Mouse (Mus musculus) forebrain, embryonic 11.5 days (tissue): ENCODE data around the gene Arl5c. TPM values are rescaled to one million over a fixed set of nuclear protein-coding genes. Genes with fewer than 3 reads are reported as not detected.

Source experiments
- ATAC-seq: fragments of 200-750 bp; cut with Nextera tagmentation; replicated peaks from 2 replicates; pipeline ENCODE4 v1.8.0; 2017; ENCODE audit warnings: moderate TSS enrichment; ENCODE audit not compliant: low FRiP score
- DNase-seq: peaks from one replicate; pipeline ENCODE4 v3.0.0-alpha.2; 2017; ENCODE audit warnings: low spot score
- H3K27ac ChIP-seq: fragments of 300-500 bp; sonication (generic); 2 replicates; pipeline ENCODE4 v1.5.1; 2014; ENCODE audit warnings: low read depth, low read length
- H3K27me3 ChIP-seq: fragments of 300-500 bp; sonication (generic); 2 replicates; pipeline ENCODE4 v1.6.1; 2014; ENCODE audit warnings: mild to moderate bottlenecking, low read length, mixed read lengths; ENCODE audit not compliant: control insufficient read depth, insufficient read depth
- H3K36me3 ChIP-seq: fragments of 300-500 bp; sonication (generic); 2 replicates; pipeline ENCODE4 v1.6.1; 2014; ENCODE audit warnings: mild to moderate bottlenecking, low read length, moderate library complexity, mixed read lengths; ENCODE audit not compliant: control insufficient read depth, insufficient read depth
- H3K4me1 ChIP-seq: fragments of 300-500 bp; sonication (generic); replicated peaks from 2 replicates; pipeline ENCODE4 v1.6.1; 2014; ENCODE audit warnings: low read length, mixed read lengths; ENCODE audit not compliant: control insufficient read depth, insufficient read depth
- H3K4me2 ChIP-seq: fragments of 300-500 bp; sonication (generic); 2 replicates; pipeline ENCODE4 v1.6.1; 2014; ENCODE audit warnings: low read depth, mild to moderate bottlenecking, low read length, moderate library complexity, mixed read lengths; ENCODE audit not compliant: severe bottlenecking
- H3K4me3 ChIP-seq: fragments of 300-500 bp; sonication (generic); 2 replicates; pipeline ENCODE4 v1.5.1; 2014; ENCODE audit warnings: low read depth, low read length
- H3K9ac ChIP-seq: fragments of 300-500 bp; sonication (generic); 2 replicates; pipeline ENCODE4 v1.6.1; 2014; ENCODE audit warnings: low read length
- H3K9me3 ChIP-seq: fragments of 300-500 bp; sonication (generic); 2 replicates; pipeline ENCODE4 v1.6.1; 2016; ENCODE audit warnings: low read length, mixed read lengths; ENCODE audit not compliant: control insufficient read depth
- WGBS: fragments of 180-500 bp; shearing (Covaris S2); extraction: QIAGEN DNeasy Blood & Tissue Kit; methylation state at CpG from one replicate; pipeline ENCODE4 v1.1.7; 2014; 5-methylcytosine and 5-hydroxymethylcytosine counted together
- polyA plus RNA-seq: library from polyadenylated mRNA; unstranded; fragments of >200 nt; fragmentation: Nextera tagmentation; extraction: Ambion mirVana; gene quantifications from 2 replicates; pipeline ENCODE4 v1.2.1, GENCODE M21; 2014

Gene Arl5c
- 10.4 and 12.3 TPM in 2 replicates for polyA plus RNA-seq

GRCm38 (mm10) chr11:97995564-97996288, at the start of gene Arl5c:
Gene Arl5c (minus strand): TSS chr11:97996181.
- Histone ChIP-seq H3K36me3 (no peaks in the 10 kb centered on the region), H3K9me3 (no peaks in the 10 kb centered on the region), H3K27me3 (no peaks in the 10 kb centered on the region; the same call in 1 of the 2 replicates), H3K4me1 (0 out of 2 replicates have a peak, but pooled peaks cover 2% of the 10 kb centered on the region), H3K27ac (no peak within 1 kb of the TSS), H3K9ac (peak within 1 kb of the TSS; percentile 55), H3K4me2 (peak within 1 kb of the TSS; percentile 81), H3K4me3 (peak within 1 kb of the TSS; percentile 42)
- WGBS: 1% methylated on average over 26 of the region's 26 CpGs
- peak; percentile 55; the same call in 1 of the 2 replicates for ATAC-seq
- peak; percentile 71 for DNase-seq

GRCm38 (mm10) chr11:98045596-98045995, 49.6 kb upstream of the Arl5c start:
- no peaks in the 10 kb centered on the region for H3K4me1 ChIP-seq
- 69% methylated on average over 4 of the region's 4 CpGs for WGBS
- DNase-seq (no peak), ATAC-seq (no peak)
- no peak overlapping the region for H3K27ac ChIP-seq
- H3K4me3 ChIP-seq: no peak overlapping the region
- H3K27me3 ChIP-seq: peaks cover 8% of the 10 kb centered on the region
- no peak overlapping the region for H3K4me2 ChIP-seq
- H3K36me3 ChIP-seq: no peaks in the 10 kb centered on the region
- H3K9me3 ChIP-seq: no peaks in the 10 kb centered on the region
- H3K9ac ChIP-seq: no peak overlapping the region

GRCm38 (mm10) chr11:98044074-98044473, 48.1 kb upstream of the Arl5c start:
- H3K9me3 ChIP-seq: no peaks in the 10 kb centered on the region
- no peaks in the 10 kb centered on the region for H3K4me1 ChIP-seq
- DNase-seq (no peak), ATAC-seq (no peak)
- no peak overlapping the region for H3K4me2 ChIP-seq
- 81% methylated on average over 5 of the region's 5 CpGs for WGBS
- no peaks in the 10 kb centered on the region for H3K27me3 ChIP-seq
- no peaks in the 10 kb centered on the region for H3K36me3 ChIP-seq
- no peak overlapping the region for H3K27ac ChIP-seq
- H3K4me3 ChIP-seq: no peak overlapping the region
- no peak overlapping the region for H3K9ac ChIP-seq

GRCm38 (mm10) chr11:98042741-98043140, 46.8 kb upstream of the Arl5c start:
- WGBS: 82% methylated on average over 6 of the region's 6 CpGs
- Histone ChIP-seq H3K4me3 (no peak overlapping the region), H3K4me1 (no peaks in the 10 kb centered on the region), H3K4me2 (no peak overlapping the region), H3K27me3 (no peaks in the 10 kb centered on the region), H3K36me3 (no peaks in the 10 kb centered on the region), H3K9me3 (no peaks in the 10 kb centered on the region), H3K27ac (no peak overlapping the region), H3K9ac (no peak overlapping the region)
- DNase-seq (no peak), ATAC-seq (no peak)

GRCm38 (mm10) chr11:98040975-98041374, 45.0 kb upstream of the Arl5c start:
- Histone ChIP-seq H3K27me3 (peaks cover 6% of the 10 kb centered on the region), H3K4me3 (no peak overlapping the region), H3K9ac (no peak overlapping the region), H3K4me2 (no peak overlapping the region), H3K27ac (no peak overlapping the region), H3K4me1 (peaks cover 3% of the 10 kb centered on the region), H3K36me3 (no peaks in the 10 kb centered on the region), H3K9me3 (no peaks in the 10 kb centered on the region)
- 76% methylated on average over 8 of the region's 8 CpGs for WGBS
- DNase-seq (no peak), ATAC-seq (no peak)

GRCm38 (mm10) chr11:98037871-98038270, 41.9 kb upstream of the Arl5c start:
- Histone ChIP-seq H3K9me3 (no peaks in the 10 kb centered on the region), H3K27ac (no peak overlapping the region), H3K9ac (no peak overlapping the region), H3K36me3 (no peaks in the 10 kb centered on the region), H3K27me3 (peaks cover 6% of the 10 kb centered on the region), H3K4me1 (peaks cover 15% of the 10 kb centered on the region), H3K4me2 (no peak overlapping the region), H3K4me3 (no peak overlapping the region)
- ATAC-seq: no peak
- 58% methylated on average over 14 of the region's 14 CpGs for WGBS
- no peak for DNase-seq

GRCm38 (mm10) chr11:98035977-98036377, 40.0 kb upstream of the Arl5c start:
- Histone ChIP-seq H3K4me2 (peak overlapping the region; percentile 73), H3K36me3 (no peaks in the 10 kb centered on the region), H3K27me3 (peaks cover 6% of the 10 kb centered on the region), H3K9me3 (no peaks in the 10 kb centered on the region), H3K4me3 (peak overlapping the region; percentile 38), H3K9ac (peak overlapping the region; percentile 62), H3K4me1 (peaks cover 15% of the 10 kb centered on the region), H3K27ac (no peak overlapping the region)
- WGBS: 1% methylated on average over 16 of the region's 27 CpGs
- DNase-seq (peak; percentile 80), ATAC-seq (peak; percentile 59; the same call in 1 of the 2 replicates)

GRCm38 (mm10) chr11:98034840-98035239, 38.9 kb upstream of the Arl5c start:
- Histone ChIP-seq H3K4me1 (peaks cover 15% of the 10 kb centered on the region), H3K27me3 (peaks cover 6% of the 10 kb centered on the region), H3K4me2 (no peak overlapping the region), H3K27ac (no peak overlapping the region), H3K36me3 (no peaks in the 10 kb centered on the region), H3K9ac (peak overlapping the region; percentile 23; the same call in 1 of the 2 replicates), H3K4me3 (no peak overlapping the region), H3K9me3 (no peaks in the 10 kb centered on the region)
- DNase-seq: no peak
- WGBS: 25% methylated on average over 4 of the region's 4 CpGs
- no peak for ATAC-seq

GRCm38 (mm10) chr11:98034061-98034460, 38.1 kb upstream of the Arl5c start:
- Histone ChIP-seq H3K9ac (no peak overlapping the region), H3K4me1 (peaks cover 15% of the 10 kb centered on the region), H3K4me3 (no peak overlapping the region), H3K27ac (no peak overlapping the region), H3K36me3 (peaks cover 5% of the 10 kb centered on the region), H3K27me3 (peaks cover 6% of the 10 kb centered on the region), H3K9me3 (no peaks in the 10 kb centered on the region), H3K4me2 (no peak overlapping the region)
- WGBS: 86% methylated on average over 5 of the region's 5 CpGs
- no peak for ATAC-seq
- DNase-seq: no peak
